Mouse (Mus musculus): ENCODE results near the gene Gm26620.

Gm26620 gene

DNA sequence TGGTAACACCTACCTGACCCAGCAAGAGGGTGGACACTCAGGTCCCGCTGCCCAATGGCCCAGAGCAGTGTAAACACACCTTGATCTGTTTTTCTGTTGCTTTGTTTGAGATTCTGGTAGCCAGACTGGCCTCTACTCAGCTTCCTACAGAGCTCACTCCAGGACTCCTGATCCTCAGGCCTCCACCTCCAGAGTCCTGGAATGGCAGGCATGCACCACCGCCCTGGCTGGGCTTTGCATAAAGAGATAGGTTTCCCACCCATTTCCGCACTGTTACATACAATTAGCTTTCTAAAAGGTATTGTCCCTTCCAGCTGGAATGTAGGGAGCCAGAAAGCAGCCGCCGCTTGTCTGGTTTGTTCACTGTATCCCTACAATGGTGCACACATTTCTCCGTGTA, 13.5 kb upstream of the Gm26620 start:
- DNase-seq = no peak

DNA sequence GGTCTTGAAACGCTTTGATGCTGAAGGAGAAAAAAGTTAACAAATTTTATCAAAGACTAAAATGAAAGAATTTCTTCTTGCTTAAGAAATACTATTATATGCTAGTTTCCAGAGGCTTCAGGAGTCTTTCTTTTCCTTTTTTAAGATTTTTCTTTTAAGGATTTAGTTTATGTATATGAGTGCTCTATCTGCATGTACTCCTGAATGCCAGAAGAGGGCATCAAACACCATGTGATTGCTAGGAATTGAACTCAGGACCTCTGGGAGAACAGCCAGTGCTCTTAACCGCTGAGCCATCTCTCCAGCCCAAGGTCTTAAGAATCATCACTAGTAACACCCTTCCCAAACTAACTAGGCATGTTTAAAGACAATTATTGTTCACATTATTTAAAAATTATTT, 12.9 kb upstream of the Gm26620 start:
- no peak for DNase-seq

DNA sequence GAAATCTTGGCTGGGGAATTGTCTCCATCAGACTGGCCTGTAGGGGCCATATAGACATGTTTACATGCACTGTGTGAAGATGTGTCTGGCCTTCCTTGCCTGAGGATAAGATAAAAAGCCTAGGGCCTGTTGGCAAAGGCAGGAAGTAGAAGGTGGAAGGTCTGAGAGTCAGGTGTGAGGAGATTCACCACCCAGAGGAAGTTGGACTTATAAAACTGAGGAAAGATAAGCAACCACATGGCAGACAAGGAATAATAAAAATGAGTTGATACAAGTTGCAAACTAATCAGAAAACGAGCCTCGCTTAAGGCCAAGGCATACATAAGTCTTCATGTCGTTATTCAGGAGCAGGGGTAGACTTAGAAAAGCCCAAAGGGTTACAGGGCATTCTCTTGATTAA, 9.2 kb upstream of the Gm26620 start:
- no peak for DNase-seq

- no peak for DNase-seq
Observed at GRCm38 (mm10) chr1:170876906-170877305, 8.0 kb upstream of the Gm26620 start.

DNA sequence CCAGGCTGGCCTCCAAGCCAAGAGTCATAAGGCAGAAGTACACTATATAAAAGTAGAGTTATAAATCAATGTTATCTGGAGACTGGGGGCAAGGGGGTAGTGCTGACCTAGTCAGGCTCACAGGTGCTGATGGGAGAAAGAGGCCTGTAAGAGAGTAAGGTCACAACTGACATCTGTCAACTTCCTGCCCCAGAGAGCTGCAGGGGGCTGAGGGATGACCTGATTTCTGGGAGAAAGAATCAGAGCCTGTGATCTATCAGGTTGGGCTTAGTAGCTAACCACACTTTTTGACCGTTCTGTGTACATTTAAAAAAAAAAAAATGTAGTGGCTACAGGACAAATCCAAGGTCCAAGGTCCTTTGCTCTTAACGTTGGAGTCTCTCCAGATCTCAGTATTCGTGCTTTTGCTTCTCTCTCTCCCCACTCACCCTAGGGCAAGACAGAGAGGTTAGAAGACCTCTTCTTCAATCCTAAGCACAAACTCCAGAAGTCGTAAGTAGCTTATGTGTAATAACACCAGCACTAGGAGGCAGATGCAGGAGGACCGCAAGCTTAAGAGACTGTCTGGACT, 1.9 kb upstream of the Gm26620 start:
- DNase-seq = no peak

DNA sequence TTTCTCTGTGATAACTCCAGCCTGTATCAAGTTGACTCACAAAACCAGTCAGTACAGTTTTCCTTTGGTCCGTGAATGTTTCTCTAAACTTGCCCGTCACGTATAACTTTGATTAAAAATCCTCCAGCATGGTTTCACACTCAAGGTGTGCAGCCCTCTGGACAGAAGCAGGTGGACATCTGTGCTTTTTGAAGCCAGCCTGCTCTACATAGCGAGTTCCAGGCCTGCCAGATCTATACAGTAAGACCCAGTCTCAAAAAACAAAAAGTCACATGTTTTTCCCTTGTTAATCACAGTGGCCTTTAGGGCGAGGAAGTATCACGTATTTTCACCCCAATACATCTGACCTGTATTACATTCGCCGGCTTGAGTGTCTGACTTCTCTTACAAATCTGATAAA, 475 bp upstream of the Gm26620 start:
- DNase-seq = no peak

DNA sequence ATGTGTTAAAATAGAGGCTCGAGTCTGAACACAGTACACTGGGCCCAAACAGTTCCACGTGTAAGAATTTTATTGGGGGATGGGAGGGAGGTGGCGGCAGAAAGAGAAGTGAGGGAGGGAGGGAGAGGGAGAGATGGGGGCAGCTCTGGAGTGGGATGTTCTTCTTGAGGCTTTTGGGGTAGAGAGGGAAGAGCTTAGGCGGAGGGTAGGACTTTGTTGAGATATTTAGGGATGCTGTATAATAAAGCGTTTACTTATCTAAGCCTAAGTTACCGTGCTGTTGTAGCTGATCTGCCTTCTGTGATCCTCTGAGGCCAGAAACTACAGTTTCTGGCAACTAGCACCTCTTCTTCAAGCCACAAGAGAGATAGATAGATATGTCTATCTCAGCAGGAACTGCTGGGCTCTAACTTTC, 1.2 kb downstream of the Gm26620 start:
- DNase-seq = no peak

DNA sequence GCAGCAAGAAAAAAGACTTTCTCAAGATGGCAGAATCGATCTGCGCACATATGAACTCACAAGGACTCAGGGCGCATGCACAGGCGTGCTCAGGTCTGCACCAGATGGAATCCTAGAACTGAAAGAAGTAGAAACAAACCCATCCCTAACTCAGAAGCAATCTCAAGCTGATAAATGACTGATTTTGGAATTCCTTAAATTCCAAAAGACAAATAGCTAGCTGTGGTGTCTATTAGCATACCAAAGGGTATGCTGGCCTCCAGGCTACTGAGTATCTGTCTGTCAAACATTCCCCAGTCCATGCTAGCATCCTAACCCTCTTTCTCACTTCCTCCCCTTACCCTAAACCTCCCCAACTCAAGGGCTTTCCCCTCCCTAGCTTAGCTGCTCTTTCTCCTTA, 4.4 kb downstream of the Gm26620 start:
- DNase-seq = no peak

- no peak for DNase-seq
Observed at GRCm38 (mm10) chr1:170891646-170892045, 6.8 kb downstream of the Gm26620 start.

GRCm38 (mm10) chr1:170892279-170892678, 7.4 kb downstream of the Gm26620 start:
- DNase-seq = no peak

- peak; percentile 34 to 57 for DNase-seq
Observed at GRCm38 (mm10) chr1:170894603-170895602, 10.0 kb downstream of the Gm26620 start.

DNA sequence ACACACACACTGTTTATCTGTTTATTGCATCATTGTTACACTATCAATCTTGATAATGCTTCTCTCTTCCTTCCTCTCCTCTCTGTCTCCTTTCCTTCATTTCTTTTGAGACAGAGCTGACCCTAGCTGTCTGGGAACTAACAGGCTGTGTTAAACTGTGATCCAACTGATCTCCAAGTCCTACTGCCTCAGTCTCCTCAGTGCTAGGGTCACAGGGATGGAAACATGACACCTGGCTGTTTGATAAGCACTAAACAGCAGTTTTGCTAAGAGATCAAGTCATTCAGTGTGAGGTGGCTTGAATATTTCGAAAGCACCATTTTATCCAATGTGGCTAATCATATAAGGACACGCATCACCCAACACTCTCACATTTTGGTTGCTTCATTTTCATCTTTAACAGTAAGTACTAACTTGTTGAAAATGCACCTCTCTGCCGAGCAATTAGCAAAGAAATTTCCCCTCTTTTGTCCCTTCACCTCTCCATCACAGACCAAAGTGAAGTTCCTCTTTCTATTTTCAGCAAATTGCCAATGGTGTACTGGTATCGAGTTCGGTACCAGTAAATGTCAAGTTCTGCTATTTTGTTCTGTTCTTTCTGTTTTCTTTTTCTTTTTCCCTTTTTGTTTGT, 11.9 kb downstream of the Gm26620 start:
- DNase-seq = no peak

GRCm38 (mm10) chr1:170898413-170899075, 13.7 kb downstream of the Gm26620 start:
- DNase-seq = no peak

GRCm38 (mm10) chr1:170900799-170901467, 16.1 kb downstream of the Gm26620 start:
- peak; percentile 77 to 78 for DNase-seq

- peak; percentile 92 to 95 for DNase-seq
Observed at GRCm38 (mm10) chr1:170901536-170902238, 16.8 kb downstream of the Gm26620 start.

DNA sequence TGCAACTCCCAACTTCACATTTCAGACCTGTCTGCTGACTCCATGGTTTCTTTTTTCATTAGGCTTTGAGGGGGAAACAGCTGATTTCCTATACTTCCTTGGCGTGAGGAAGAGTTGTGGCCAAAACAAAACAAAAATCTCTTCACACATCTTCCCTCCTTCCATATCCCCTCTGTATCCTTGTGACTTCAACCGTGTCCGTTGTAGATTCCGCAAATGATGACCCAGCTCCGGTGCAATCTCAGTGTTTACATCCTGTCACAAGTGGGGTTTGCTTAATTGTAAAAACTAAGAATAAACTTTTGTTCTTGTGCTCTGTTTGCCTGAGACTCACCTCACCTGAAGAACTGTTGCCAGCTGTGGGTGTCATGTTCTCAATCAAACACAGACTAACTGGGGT, 18.6 kb downstream of the Gm26620 start:
- DNase-seq = no peak

- DNase-seq = no peak
Observed at GRCm38 (mm10) chr1:170907111-170907455, 22.2 kb downstream of the Gm26620 start.

- peak; percentile 61 to 65 for DNase-seq
Observed at GRCm38 (mm10) chr1:170907456-170908191, 22.8 kb downstream of the Gm26620 start.

- peak; percentile 22 to 32 for DNase-seq
Observed at GRCm38 (mm10) chr1:170908341-170908740, 23.5 kb downstream of the Gm26620 start.

DNA sequence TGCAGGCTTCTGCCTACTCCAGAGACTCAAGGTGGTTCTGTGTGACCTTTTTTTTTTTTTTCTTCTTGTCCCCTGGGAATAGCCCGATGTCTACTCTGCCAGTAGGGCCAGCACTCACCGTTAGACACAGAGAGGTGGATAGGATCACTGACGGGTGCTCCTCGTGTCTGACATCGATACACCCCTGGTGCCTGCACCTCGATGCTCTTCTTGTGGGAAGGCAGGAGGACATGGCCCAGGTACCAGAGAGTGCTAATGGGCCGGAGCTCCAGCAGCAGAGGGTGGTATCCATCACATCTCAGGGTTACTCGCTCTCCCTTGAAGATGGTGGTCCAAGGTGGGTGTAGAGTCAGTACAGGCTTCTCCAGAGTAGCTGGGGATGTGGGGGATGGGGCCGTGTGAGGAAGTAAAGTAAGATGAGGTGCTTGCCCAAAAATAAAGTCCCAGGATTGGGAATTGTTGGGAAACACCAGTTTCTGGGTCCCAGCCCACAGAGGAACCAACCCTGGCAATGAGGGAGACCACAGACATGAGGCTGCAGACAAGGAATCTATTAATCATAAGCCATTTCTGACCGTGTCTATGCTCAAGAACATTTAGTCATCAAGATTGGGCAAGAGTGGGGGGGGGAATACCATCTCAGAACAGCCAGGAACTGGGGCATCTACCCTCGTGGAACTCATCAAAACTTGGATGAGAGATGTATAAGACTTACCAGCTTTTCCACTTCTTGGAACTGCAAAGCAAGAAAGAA, 27.2 kb downstream of the Gm26620 start:
- no peak for DNase-seq
